Mouse (Mus musculus): Measurements from ENCODE around the gene Syt1.

- TF ChIP-seq CTCF (IDR thresholded peaks at IDR 0.05; ENCODE audit: extremely low read depth, insufficient read depth, low read length) (peak; percentile 15; the same call in 1 of the 2 replicates), POLR2A (IDR thresholded peaks at IDR 0.05; ENCODE audit: extremely low read depth, insufficient read depth, low read length) (no peak)
Measured at GRCm38 (mm10) chr10:108597385-108597784, 413.4 kb downstream of the Syt1 start.

Measured in cortical plate, adult 2 months (tissue).